In genomic region chr2:5900145-5900544, GRCm38 (mm10) we compare ENCODE assay signal across 8 mouse cellular contexts. TPM values are rescaled to one million over a fixed set of nuclear protein-coding genes. Genes with fewer than 3 reads are reported as not detected.
A peak's percentile ranks its signal among the peaks of the same experiment; 100 is the strongest.
DNase-seq lines count a peak whose midpoint lies in the region; ATAC-seq and TF ChIP-seq lines count a peak whose summit lies in the region.

No protein-coding gene starts in this region.

- WGBS in kidney, embryonic 14.5 days = 71% methylated on average over 5 of the region's 5 CpGs
- whole genome bisulfite sequencing in lung, adult 2 months = 73% methylated on average over 5 of the region's 5 CpGs

- peaks cover 4% of the 10 kb centered on the region; the same call in 1 of the 2 replicates for H3K36me3 ChIP-seq in kidney, embryonic 14.5 days (ENCODE audit: control insufficient read depth, insufficient read depth, low read length)
- H3K36me3 ChIP-seq in C2C12 (ENCODE audit: control insufficient read depth, insufficient read depth) = no peaks in the 10 kb centered on the region

- TF ChIP-seq POLR2A in lung, adult 2 months (IDR thresholded peaks at IDR 0.05; ENCODE audit: borderline replicate concordance, extremely low read depth, low read depth, low read length) = no peak

- DNase-seq in kidney, adult 9 months = peak; percentile 17
- DNase-seq in NIH3T3 (ENCODE audit: low read depth) = peak; percentile 56
- no peak for DNase-seq in lung, adult 2 months
- no peak for DNase-seq in c-Kit-positive CD71-positive TER-119-positive erythroid progenitor cells, embryonic 14.5 days (ENCODE audit: low spot score)
- no peak for DNase-seq in left cerebral cortex, adult 9 months (ENCODE audit: low spot score in 2 of 2)
- no peak for DNase-seq in urinary bladder, postnatal 10 days (ENCODE audit: low spot score)

- H3K27me3 ChIP-seq in kidney, embryonic 14.5 days (ENCODE audit: control insufficient read depth, insufficient read depth, low read length) = no peaks in the 10 kb centered on the region
- H3K27me3 ChIP-seq in C2C12 (ENCODE audit: control insufficient read depth, insufficient read depth, insufficient read length) = no peaks in the 10 kb centered on the region

- H3K9me3 ChIP-seq in kidney, embryonic 14.5 days (ENCODE audit: control insufficient read depth, low read length) = no peaks in the 10 kb centered on the region

- no peak overlapping the region for H3K9ac ChIP-seq in kidney, embryonic 14.5 days (ENCODE audit: low read depth, low read length)

- no peaks in the 10 kb centered on the region for H3K4me1 ChIP-seq in kidney, embryonic 14.5 days (ENCODE audit: control insufficient read depth, insufficient read depth, low read length)
- H3K4me1 ChIP-seq in lung, adult 2 months (ENCODE audit: control insufficient read depth, insufficient read depth, low read length) = no peaks in the 10 kb centered on the region

- no peaks in the 10 kb centered on the region for H3K79me3 ChIP-seq in C2C12 (ENCODE audit: low read depth)

- no peak overlapping the region for H3K27ac ChIP-seq in kidney, embryonic 14.5 days (ENCODE audit: low read depth, low read length)

- H3K4me3 ChIP-seq in kidney, embryonic 14.5 days (ENCODE audit: low read length) = no peak overlapping the region
- no peak overlapping the region for H3K4me3 ChIP-seq in C2C12 (ENCODE audit: insufficient read depth, poor library complexity, severe bottlenecking)
- H3K4me3 ChIP-seq in lung, adult 2 months (replicated peaks; ENCODE audit: extremely low read depth, low read depth, low read length) = no peak overlapping the region

- ATAC-seq in kidney, embryonic 14.5 days (ENCODE audit: low FRiP score, low TSS enrichment) = no peak

- H3K79me2 ChIP-seq in C2C12 (ENCODE audit: control insufficient read depth, insufficient read depth) = no peaks in the 10 kb centered on the region

- TF ChIP-seq CTCF in C2C12 (IDR thresholded peaks at IDR 0.05; ENCODE audit: control insufficient read depth, insufficient read depth, insufficient read length) = peak; percentile 31
- peak; percentile 60 for TF ChIP-seq CTCF in lung, adult 2 months (IDR thresholded peaks at IDR 0.05; ENCODE audit: insufficient read depth, low read length)

- no peak overlapping the region for H3ac ChIP-seq in C2C12 (ENCODE audit: control insufficient read depth, insufficient read length, low read depth)

- no peak overlapping the region for H3K4me2 ChIP-seq in kidney, embryonic 14.5 days (replicated peaks; ENCODE audit: low read depth, low read length)

TF ChIP-seq in C2C12, 6 proteins besides CTCF, POLR2A, EP300 and RAD21:
- no peak for TF ChIP-seq MYOG (IDR thresholded peaks at IDR 0.05; ENCODE audit: control insufficient read depth, extremely low read depth, insufficient read length)
- TF ChIP-seq USF1 (IDR thresholded peaks at IDR 0.05; ENCODE audit: low read depth) = no peak
- no peak for TF ChIP-seq MYOD1 (IDR thresholded peaks at IDR 0.05; ENCODE audit: control insufficient read depth, insufficient read length, low read depth)
- TF ChIP-seq FOSL1 (IDR thresholded peaks at IDR 0.05; ENCODE audit: insufficient read depth, low read length, poor library complexity, severe bottlenecking) = no peak
- no peak for TF ChIP-seq MAX (IDR thresholded peaks at IDR 0.05)
- no peak for TF ChIP-seq CEBPB (IDR thresholded peaks at IDR 0.05; ENCODE audit: low read depth)

RNA-seq across cellular contexts. Expression of gene Sec61a2, which starts 4.9 kb away (rescaled TPM):
- polyA plus RNA-seq in kidney, embryonic 14.5 days (2014; fragmentation: Nextera tagmentation; extraction: Ambion mirVana) = 85.3 and 102 TPM in 2 replicates
- polyA plus RNA-seq in C2C12 (2012; fragmentation: generic; extraction: Trizol) = 15.4 TPM
- 20.7 and 37.4 TPM in 2 replicates for polyA plus RNA-seq in lung, adult 2 months (2012; rRNA removed)

RNA-seq across cellular contexts. Expression of gene Gm13199, which starts 37.4 kb away (rescaled TPM):
- 3.7 and 4.0 TPM in 2 replicates for polyA plus RNA-seq in kidney, embryonic 14.5 days (2014; fragmentation: Nextera tagmentation; extraction: Ambion mirVana)
- 0.40 TPM for polyA plus RNA-seq in C2C12 (2012; fragmentation: generic; extraction: Trizol)
- polyA plus RNA-seq in lung, adult 2 months (2012; rRNA removed) = 1.3 and 1.5 TPM in 2 replicates

RNA-seq across cellular contexts. Expression of gene Dhtkd1, which starts 42.4 kb away (rescaled TPM):
- polyA plus RNA-seq in kidney, embryonic 14.5 days (2014; fragmentation: Nextera tagmentation; extraction: Ambion mirVana) = 4.0 and 5.5 TPM in 2 replicates
- polyA plus RNA-seq in C2C12 (2012; fragmentation: generic; extraction: Trizol) = 0.19 TPM
- 1.3 and 2.1 TPM in 2 replicates for polyA plus RNA-seq in lung, adult 2 months (2012; rRNA removed)

RNA-seq across cellular contexts. Expression of gene Upf2, which starts 51.1 kb away (rescaled TPM):
- 12.1 and 12.5 TPM in 2 replicates for polyA plus RNA-seq in kidney, embryonic 14.5 days (2014; fragmentation: Nextera tagmentation; extraction: Ambion mirVana)
- polyA plus RNA-seq in C2C12 (2012; fragmentation: generic; extraction: Trizol) = 5.1 TPM
- 2.3 and 4.5 TPM in 2 replicates for polyA plus RNA-seq in lung, adult 2 months (2012; rRNA removed)

RNA-seq across cellular contexts. Expression of gene Cdc123, which starts 55.2 kb away (rescaled TPM):
- polyA plus RNA-seq in kidney, embryonic 14.5 days (2014; fragmentation: Nextera tagmentation; extraction: Ambion mirVana) = 291 and 357 TPM in 2 replicates
- 141 TPM for polyA plus RNA-seq in C2C12 (2012; fragmentation: generic; extraction: Trizol)
- 31.4 and 54.6 TPM in 2 replicates for polyA plus RNA-seq in lung, adult 2 months (2012; rRNA removed)

Comparison
In these comparisons a context has a peak if more than half of its experiments do, and no peak if none do; other contexts are left out.
1. DNase-seq: peak in kidney, adult 9 months (single experiment) and NIH3T3 (single experiment); none in lung, adult 2 months (single experiment), c-Kit-positive CD71-positive TER-119-positive erythroid progenitor cells, embryonic 14.5 days (single experiment), left cerebral cortex, adult 9 months (0 of 2) and urinary bladder, postnatal 10 days (single experiment).